ENCODE assay signal across 14 mouse cellular contexts in the genomic region with DNA sequence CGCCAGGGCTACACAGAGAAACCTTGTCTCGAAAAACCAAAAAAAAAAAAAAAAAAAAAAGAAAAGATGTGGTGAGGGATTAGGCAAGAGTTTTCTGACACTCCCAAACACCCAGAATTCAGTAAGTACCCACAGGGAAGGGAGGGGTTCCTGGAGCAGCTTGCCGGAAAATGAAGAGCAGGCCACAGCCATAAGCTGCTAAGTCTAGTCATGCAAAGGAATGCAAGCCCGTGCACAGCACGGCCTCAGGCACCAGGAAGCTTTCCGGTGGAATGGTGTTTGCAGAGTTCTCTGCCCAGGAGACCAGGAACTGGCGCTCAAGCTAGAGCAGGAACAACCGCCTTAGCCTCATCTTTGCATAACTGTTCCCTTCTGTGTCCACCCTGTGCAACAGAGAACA. TPM values are rescaled to one million over a fixed set of nuclear protein-coding genes. Genes with fewer than 3 reads are reported as not detected.
DNase-seq lines count a peak whose midpoint lies in the region; ATAC-seq lines count a peak whose summit lies in the region.
"Had no signal": no experiment of that assay in that cellular context is flagged by ENCODE, and none has a peak within 500 bp of the region (broad histone marks: within the 10 kb centered on the region; RNA-seq: fewer than 3 reads in every experiment).

No protein-coding gene starts in this region.

- H3K4me1 ChIP-seq in neural tube, embryonic 15.5 days = peaks cover 18% of the 10 kb centered on the region
- H3K4me1 ChIP-seq in limb, embryonic 12.5 days (replicated peaks) = peaks cover 12% of the 10 kb centered on the region

- no peak for ATAC-seq in neural tube, embryonic 15.5 days (ENCODE audit: low FRiP score)
- ATAC-seq in limb, embryonic 12.5 days (ENCODE audit: insufficient number of reproducible peaks, insufficient read depth, low FRiP score, low TSS enrichment, low read depth) = no peak

- no peak overlapping the region for H3K9ac ChIP-seq in neural tube, embryonic 15.5 days (replicated peaks)
- H3K9ac ChIP-seq in limb, embryonic 12.5 days (replicated peaks) = no peak overlapping the region
- H3K9ac ChIP-seq: neural tube, embryonic 13.5 days had no signal

- H3K9me3 ChIP-seq in neural tube, embryonic 15.5 days (replicated peaks) = no peaks in the 10 kb centered on the region
- H3K9me3 ChIP-seq in limb, embryonic 12.5 days = no peaks in the 10 kb centered on the region
- H3K9me3 ChIP-seq: neural tube, embryonic 13.5 days had no signal

- H3K4me2 ChIP-seq in neural tube, embryonic 15.5 days = no peak overlapping the region
- H3K4me2 ChIP-seq in limb, embryonic 12.5 days = no peak overlapping the region
- H3K4me2 ChIP-seq: neural tube, embryonic 13.5 days had no signal

- no peaks in the 10 kb centered on the region for H3K27me3 ChIP-seq in neural tube, embryonic 15.5 days (replicated peaks)
- H3K27me3 ChIP-seq in limb, embryonic 12.5 days = no peaks in the 10 kb centered on the region
- H3K27me3 ChIP-seq: neural tube, embryonic 13.5 days had no signal

- H3K27ac ChIP-seq in neural tube, embryonic 15.5 days (replicated peaks) = peak overlapping the region; percentile 48; the same call in 1 of the 2 replicates
- H3K27ac ChIP-seq in limb, embryonic 12.5 days = peak overlapping the region; percentile 35
- H3K27ac ChIP-seq: layer of hippocampus, adult 2 months; neural tube, embryonic 13.5 days had no signal

- no peak overlapping the region for H3K4me3 ChIP-seq in neural tube, embryonic 15.5 days (replicated peaks)
- H3K4me3 ChIP-seq in limb, embryonic 12.5 days (replicated peaks) = no peak overlapping the region
- H3K4me3 ChIP-seq: layer of hippocampus, adult 2 months; neural tube, embryonic 13.5 days had no signal

- peaks cover 37% of the 10 kb centered on the region for H3K36me3 ChIP-seq in neural tube, embryonic 15.5 days
- peaks cover 49% of the 10 kb centered on the region for H3K36me3 ChIP-seq in limb, embryonic 12.5 days

- WGBS in neural tube, embryonic 15.5 days = 77% methylated on average over 8 of the region's 8 CpGs
- WGBS in limb, embryonic 12.5 days = 50% methylated on average over 8 of the region's 8 CpGs

- DNase-seq in embryo, embryonic 11 days = peak; percentile 26
- DNase-seq in embryo, embryonic 10 days (ENCODE audit: low spot score) = no peak
- DNase-seq in neural tube, embryonic 10.5 days (ENCODE audit: extremely low spot score, low spot score) = no peak
- DNase-seq in yolk sac, embryonic 10.5 days (ENCODE audit: low spot score) = peak; percentile 27
- no peak for DNase-seq in adrenal gland, adult 18-20 months (ENCODE audit: low spot score in 2 of 2)
- DNase-seq in gastrocnemius, adult 8-10 months (ENCODE audit: low spot score in 2 of 2) = no peak
- DNase-seq: cerebellum, adult 9-11 months; heart, postnatal 36 days; lung, postnatal 36 days; right cerebral cortex, postnatal 4 days had no signal

RNA-seq across cellular contexts. Expression of gene Rpl13, which starts 1.9 kb away (rescaled TPM):
- polyA plus RNA-seq in neural tube, embryonic 15.5 days (2015; fragmentation: Nextera tagmentation; extraction: Ambion mirVana) = 659 and 826 TPM in 2 replicates
- polyA plus RNA-seq in limb, embryonic 12.5 days (2016; fragmentation: Nextera tagmentation; extraction: Ambion mirVana) = 1,503 and 1,509 TPM in 2 replicates
- 100 to 1,000 TPM; 629 to 647 TPM for total RNA-seq in adrenal gland, adult 18-20 months (2021)
- 100 to 1,000 TPM; 382 to 564 (median 462) TPM for total RNA-seq in gastrocnemius, adult 8-10 months (2022)

RNA-seq across cellular contexts. Expression of gene Cpne7, which starts 16.9 kb away (rescaled TPM):
- 3.7 and 4.7 TPM in 2 replicates for polyA plus RNA-seq in neural tube, embryonic 15.5 days (2015; fragmentation: Nextera tagmentation; extraction: Ambion mirVana)
- polyA plus RNA-seq in limb, embryonic 12.5 days (2016; fragmentation: Nextera tagmentation; extraction: Ambion mirVana) = 0.40 and 0.53 TPM in 2 replicates
- 1 to 10 TPM; 4.7 to 6.6 TPM for total RNA-seq in adrenal gland, adult 18-20 months (2021)
- under 1 TPM in 1 of 4 experiments, not detected in 3; 0.24 TPM for total RNA-seq in gastrocnemius, adult 8-10 months (2022)

RNA-seq across cellular contexts. Expression of gene Spg7, which starts 37.5 kb away (rescaled TPM):
- polyA plus RNA-seq in neural tube, embryonic 15.5 days (2015; fragmentation: Nextera tagmentation; extraction: Ambion mirVana) = 45.8 and 47.6 TPM in 2 replicates
- 63.2 and 63.7 TPM in 2 replicates for polyA plus RNA-seq in limb, embryonic 12.5 days (2016; fragmentation: Nextera tagmentation; extraction: Ambion mirVana)
- total RNA-seq in adrenal gland, adult 18-20 months (2021) = 10 to 100 TPM; 86.9 to 88.3 TPM
- 10 to 100 TPM; 74.1 to 81.0 (median 77.4) TPM for total RNA-seq in gastrocnemius, adult 8-10 months (2022)

RNA-seq across cellular contexts. Expression of gene Sult5a1, which starts 57.8 kb away (rescaled TPM):
- polyA plus RNA-seq in neural tube, embryonic 15.5 days (2015; fragmentation: Nextera tagmentation; extraction: Ambion mirVana) = 2.2 and 3.4 TPM in 2 replicates
- 15.9 and 16.0 TPM in 2 replicates for polyA plus RNA-seq in limb, embryonic 12.5 days (2016; fragmentation: Nextera tagmentation; extraction: Ambion mirVana)
- total RNA-seq in adrenal gland, adult 18-20 months (2021) = 10 to 100 TPM in 1 of 2 experiments, 1 to 10 TPM in 1; 9.2 to 12.2 TPM
- total RNA-seq in gastrocnemius, adult 8-10 months (2022) = 1 to 10 TPM in 2 of 4 experiments, under 1 TPM in 2; 0.58 to 2.9 (median 0.88) TPM

RNA-seq across cellular contexts. Expression of gene Ankrd11, which starts 58.2 kb away (rescaled TPM):
- polyA plus RNA-seq in neural tube, embryonic 15.5 days (2015; fragmentation: Nextera tagmentation; extraction: Ambion mirVana) = 36.5 and 59.9 TPM in 2 replicates
- polyA plus RNA-seq in limb, embryonic 12.5 days (2016; fragmentation: Nextera tagmentation; extraction: Ambion mirVana) = 62.3 and 108 TPM in 2 replicates
- 10 to 100 TPM; 69.1 to 93.7 TPM for total RNA-seq in adrenal gland, adult 18-20 months (2021)
- 10 to 100 TPM; 55.0 to 63.5 (median 62.4) TPM for total RNA-seq in gastrocnemius, adult 8-10 months (2022)

Comparison
In these comparisons a context has a peak if more than half of its experiments do, and no peak if none do; other contexts are left out.
1. DNase-seq: peak in embryo, embryonic 11 days (single experiment) and yolk sac, embryonic 10.5 days (single experiment); none in embryo, embryonic 10 days (single experiment), neural tube, embryonic 10.5 days (single experiment), adrenal gland, adult 18-20 months (0 of 2) and gastrocnemius, adult 8-10 months (0 of 2).
2. RNA of gene Cpne7, which starts 16.9 kb away (total RNA-seq): 4.7 to 6.6 TPM in adrenal gland, adult 18-20 months; 0.24 TPM in gastrocnemius, adult 8-10 months; every median in the first group is over 4 times any median in the second.